Mouse (Mus musculus): ENCODE measurements at regions not wholly inside any gene's neighbourhood (a gene's known extent, or its start where the extent isn't known, plus 50 kb on each side); places are given as distances from the start of the nearest gene placed in this dataset.
"Not testable (repeated sequence)": the region's sequence is repeated elsewhere in the genome, so short reads cannot be mapped to it uniquely, and the experiment has no call there.

- no peak for DNase-seq (ENCODE audit: low read depth, low spot score)
These were observed 533.1 kb downstream of the Shisa9 start for GRCm38 (mm10) chr16:12516834-12517685.

- no peak for DNase-seq (ENCODE audit: low read depth, low spot score)
These were observed 534.4 kb downstream of the Shisa9 start for GRCm38 (mm10) chr16:12518264-12518663.

GRCm38 (mm10) chr16:12521711-12522476 lies 538.0 kb downstream of the Shisa9 start:
- DNase-seq (ENCODE audit: low read depth, low spot score) = no peak

- no peak for DNase-seq (ENCODE audit: low read depth, low spot score)
These were observed 561.0 kb upstream of the Ercc4 start for GRCm38 (mm10) chr16:12548462-12548861.

GRCm38 (mm10) chr16:12588889-12589288 lies 520.6 kb upstream of the Ercc4 start:
- DNase-seq (ENCODE audit: low read depth, low spot score) = peak; percentile 2

GRCm38 (mm10) chr16:12608259-12608658 lies 501.2 kb upstream of the Ercc4 start:
- peak; percentile 57 for DNase-seq (ENCODE audit: low read depth, low spot score)

GRCm38 (mm10) chr16:12611106-12611505 lies 498.4 kb upstream of the Ercc4 start:
- DNase-seq (ENCODE audit: low read depth, low spot score) = no peak

GRCm38 (mm10) chr16:12617781-12618180 lies 491.7 kb upstream of the Ercc4 start:
- DNase-seq (ENCODE audit: low read depth, low spot score) = no peak

- no peak for DNase-seq (ENCODE audit: low read depth, low spot score)
These were observed 477.0 kb upstream of the Ercc4 start for GRCm38 (mm10) chr16:12632533-12632932.

- DNase-seq (ENCODE audit: low read depth, low spot score) = no peak
These were observed 470.4 kb upstream of the Ercc4 start for GRCm38 (mm10) chr16:12638971-12639640.

GRCm38 (mm10) chr16:12643053-12643452 lies 466.4 kb upstream of the Ercc4 start:
- DNase-seq (ENCODE audit: low read depth, low spot score) = no peak

GRCm38 (mm10) chr16:12644621-12645020 lies 464.9 kb upstream of the Ercc4 start:
- no peak for DNase-seq (ENCODE audit: low read depth, low spot score)

- peak; percentile 6 for DNase-seq (ENCODE audit: low read depth, low spot score)
These were observed 457.3 kb upstream of the Ercc4 start for GRCm38 (mm10) chr16:12652180-12652579.

GRCm38 (mm10) chr16:12673656-12674055 lies 435.8 kb upstream of the Ercc4 start:
- not testable (repeated sequence) for DNase-seq (ENCODE audit: low read depth, low spot score)

GRCm38 (mm10) chr16:12681474-12681873 lies 428.0 kb upstream of the Ercc4 start:
- DNase-seq (ENCODE audit: low read depth, low spot score) = no peak

GRCm38 (mm10) chr16:12685816-12686215 lies 423.7 kb upstream of the Ercc4 start:
- DNase-seq (ENCODE audit: low read depth, low spot score) = no peak

- no peak for DNase-seq (ENCODE audit: low read depth, low spot score)
These were observed 417.7 kb upstream of the Ercc4 start for GRCm38 (mm10) chr16:12691776-12692175.

- no peak for DNase-seq (ENCODE audit: low read depth, low spot score)
These were observed 416.7 kb upstream of the Ercc4 start for GRCm38 (mm10) chr16:12692739-12693292.

- no peak for DNase-seq (ENCODE audit: low read depth, low spot score)
These were observed 416.1 kb upstream of the Ercc4 start for GRCm38 (mm10) chr16:12693346-12693745.

GRCm38 (mm10) chr16:12694646-12695045 lies 414.8 kb upstream of the Ercc4 start:
- DNase-seq (ENCODE audit: low read depth, low spot score) = no peak

- no peak for DNase-seq (ENCODE audit: low read depth, low spot score)
These were observed 412.4 kb upstream of the Ercc4 start for GRCm38 (mm10) chr16:12696939-12697621.

Measured in 3T3-L1 (cell line).